12 mouse cellular contexts compared by ENCODE assay signal in genomic region chr4:111400676-111401075, GRCm38 (mm10).
"Had no signal": no experiment of that assay in that cellular context is flagged by ENCODE, and none has a peak within 500 bp of the region (broad histone marks: within the 10 kb centered on the region; RNA-seq: fewer than 3 reads in every experiment).

No protein-coding gene starts in this region.

- H3K4me1 ChIP-seq: limb, embryonic 10.5 days; liver, embryonic 15.5 days; midbrain, embryonic 15.5 days had no signal

- H3K27me3 ChIP-seq: liver, embryonic 15.5 days; midbrain, embryonic 15.5 days had no signal

- DNase-seq: kidney, postnatal 10 days; kidney, postnatal 4 days; lung, adult 2 months; lung, postnatal 36 days; thymus, postnatal 4 days had no signal

- H3K9ac ChIP-seq: liver, embryonic 15.5 days; midbrain, embryonic 15.5 days had no signal

- H3K9me3 ChIP-seq: limb, embryonic 10.5 days; liver, embryonic 15.5 days; midbrain, embryonic 15.5 days had no signal

- H3K4me2 ChIP-seq: liver, embryonic 11.5 days; liver, embryonic 15.5 days; midbrain, embryonic 15.5 days had no signal

- H3K4me3 ChIP-seq: layer of hippocampus, adult 2 months; limb, embryonic 10.5 days; liver, embryonic 15.5 days; midbrain, embryonic 15.5 days had no signal

- ATAC-seq: lung, postnatal 0 days; midbrain, embryonic 15.5 days had no signal

- H3K27ac ChIP-seq: layer of hippocampus, adult 2 months; limb, embryonic 10.5 days; liver, embryonic 15.5 days; midbrain, embryonic 15.5 days; stomach, postnatal 0 days had no signal

- H3K36me3 ChIP-seq: limb, embryonic 10.5 days; liver, embryonic 15.5 days; midbrain, embryonic 15.5 days had no signal
